In the genomic region with DNA sequence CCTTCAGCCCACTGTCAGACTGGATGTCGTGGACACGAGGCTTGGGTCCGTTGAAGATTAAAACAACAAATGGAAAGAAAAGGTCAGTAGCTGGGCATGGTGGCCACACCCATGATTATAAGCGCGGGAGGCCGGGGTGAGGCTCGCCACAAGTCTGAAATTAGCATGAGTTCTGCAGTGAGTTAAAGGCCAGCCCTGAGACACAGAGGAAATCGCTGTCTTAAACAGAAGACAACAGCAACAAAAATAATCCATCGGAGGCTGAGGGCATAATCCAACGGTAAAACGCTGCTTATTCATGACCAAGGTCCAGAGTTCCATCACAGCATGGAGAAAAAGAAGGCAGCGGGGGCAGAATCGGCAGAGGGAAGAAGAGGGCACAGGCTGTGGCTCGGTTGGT, we compare ENCODE assay signal across 22 mouse cellular contexts.
"Had no signal": no experiment of that assay in that cellular context is flagged by ENCODE, and none has a peak within 500 bp of the region (broad histone marks: within the 10 kb centered on the region; RNA-seq: fewer than 3 reads in every experiment).

No protein-coding gene starts in this region.

- H3K9me3 ChIP-seq: limb, embryonic 10.5 days; limb, embryonic 13.5 days; liver, embryonic 12.5 days; liver, embryonic 15.5 days; lung, embryonic 15.5 days; neural tube, embryonic 12.5 days; neural tube, embryonic 15.5 days had no signal

- H3K36me3 ChIP-seq: limb, embryonic 10.5 days; limb, embryonic 13.5 days; liver, embryonic 12.5 days; liver, embryonic 15.5 days; lung, embryonic 15.5 days; neural tube, embryonic 12.5 days; neural tube, embryonic 15.5 days had no signal

- ATAC-seq: hindbrain, postnatal 0 days; inflammation-experienced regulatory T-cells, adult 6 months; intestine, embryonic 16.5 days; liver, embryonic 12.5 days had no signal

- H3K4me3 ChIP-seq: layer of hippocampus, adult 2 months; limb, embryonic 10.5 days; limb, embryonic 13.5 days; liver, embryonic 12.5 days; liver, embryonic 15.5 days; lung, embryonic 15.5 days; neural tube, embryonic 12.5 days; neural tube, embryonic 15.5 days had no signal

- H3K9ac ChIP-seq: limb, embryonic 13.5 days; liver, embryonic 12.5 days; liver, embryonic 15.5 days; lung, embryonic 15.5 days; neural tube, embryonic 12.5 days; neural tube, embryonic 15.5 days had no signal

- H3K27ac ChIP-seq: hindbrain, postnatal 0 days; layer of hippocampus, adult 2 months; limb, embryonic 10.5 days; limb, embryonic 13.5 days; liver, embryonic 12.5 days; liver, embryonic 15.5 days; lung, embryonic 15.5 days; neural tube, embryonic 12.5 days; neural tube, embryonic 15.5 days had no signal

- H3K4me2 ChIP-seq: limb, embryonic 13.5 days; liver, embryonic 12.5 days; liver, embryonic 15.5 days; lung, embryonic 15.5 days; midbrain, embryonic 11.5 days; neural tube, embryonic 12.5 days; neural tube, embryonic 15.5 days had no signal

- H3K4me1 ChIP-seq: liver, embryonic 12.5 days; neural tube, embryonic 12.5 days had no signal

- DNase-seq: layer of hippocampus, adult 9-11 months; liver; lung, adult 18-20 months; lung, postnatal 14 days; lung, postnatal 4 days; midbrain, embryonic 14.5 days; right cerebral cortex, adult 18-20 months; right cerebral cortex, postnatal 14 days; right cerebral cortex, postnatal 4 days; thymus, postnatal 4 days had no signal

- H3K27me3 ChIP-seq: limb, embryonic 13.5 days; liver, embryonic 12.5 days; liver, embryonic 15.5 days; lung, embryonic 15.5 days; neural tube, embryonic 12.5 days; neural tube, embryonic 15.5 days had no signal
